ENCODE assay signal across 10 mouse cellular contexts in genomic region chr16:38760239-38760638, GRCm38 (mm10). TPM values are rescaled to one million over a fixed set of nuclear protein-coding genes. Genes with fewer than 3 reads are reported as not detected.
"Had no signal": no experiment of that assay in that cellular context is flagged by ENCODE, and none has a peak within 500 bp of the region (broad histone marks: within the 10 kb centered on the region; RNA-seq: fewer than 3 reads in every experiment).

No protein-coding gene starts in this region.

- ATAC-seq: midbrain, embryonic 13.5 days had no signal

- H3K4me2 ChIP-seq: limb, embryonic 15.5 days; liver, embryonic 13.5 days; midbrain, embryonic 13.5 days; stomach, embryonic 15.5 days had no signal

- H3K4me3 ChIP-seq: limb, embryonic 15.5 days; liver, embryonic 13.5 days; midbrain, embryonic 13.5 days; stomach, embryonic 15.5 days had no signal

- H3K27ac ChIP-seq: limb, embryonic 15.5 days; liver, embryonic 13.5 days; midbrain, embryonic 13.5 days; stomach, embryonic 15.5 days had no signal

- H3K9me3 ChIP-seq: limb, embryonic 15.5 days; liver, embryonic 13.5 days; midbrain, embryonic 13.5 days; stomach, embryonic 15.5 days had no signal

- H3K36me3 ChIP-seq: liver, embryonic 13.5 days; stomach, embryonic 15.5 days had no signal

- DNase-seq: kidney, adult 18-20 months; layer of hippocampus, adult 9-11 months; layer of hippocampus, postnatal 36 days; liver, embryonic 13.5 days; lung, adult 18-20 months; right cerebral cortex, postnatal 14 days had no signal

- H3K4me1 ChIP-seq: midbrain, embryonic 13.5 days had no signal

- H3K9ac ChIP-seq: limb, embryonic 15.5 days; liver, embryonic 13.5 days; midbrain, embryonic 13.5 days; stomach, embryonic 15.5 days had no signal

- H3K27me3 ChIP-seq: limb, embryonic 15.5 days; midbrain, embryonic 13.5 days; stomach, embryonic 15.5 days had no signal

RNA-seq across cellular contexts. Expression of gene Upk1b, which starts 39.9 kb away (rescaled TPM):
- polyA plus RNA-seq: neural tube, embryonic 14.5 days had no signal
